Mouse (Mus musculus) ES-E14 (cell line): ENCODE data around the gene Fbxo28.

Source experiments
- CHD2 ChIP-seq: IDR thresholded peaks from 2 replicates; pipeline ENCODE4 v1.6.1; 2014; ENCODE audit warnings: mild to moderate bottlenecking, low read depth, low read length, inconsistent platforms
- ZC3H11A ChIP-seq: IDR thresholded peaks from 2 replicates; pipeline ENCODE4 v1.6.1; 2012; ENCODE audit warnings: low read depth, mild to moderate bottlenecking, inconsistent platforms, low read length, borderline replicate concordance
- ZNF384 ChIP-seq: IDR thresholded peaks from 2 replicates; pipeline ENCODE4 v1.6.1; 2012; ENCODE audit warnings: low read depth, low read length, inconsistent platforms

DNA sequence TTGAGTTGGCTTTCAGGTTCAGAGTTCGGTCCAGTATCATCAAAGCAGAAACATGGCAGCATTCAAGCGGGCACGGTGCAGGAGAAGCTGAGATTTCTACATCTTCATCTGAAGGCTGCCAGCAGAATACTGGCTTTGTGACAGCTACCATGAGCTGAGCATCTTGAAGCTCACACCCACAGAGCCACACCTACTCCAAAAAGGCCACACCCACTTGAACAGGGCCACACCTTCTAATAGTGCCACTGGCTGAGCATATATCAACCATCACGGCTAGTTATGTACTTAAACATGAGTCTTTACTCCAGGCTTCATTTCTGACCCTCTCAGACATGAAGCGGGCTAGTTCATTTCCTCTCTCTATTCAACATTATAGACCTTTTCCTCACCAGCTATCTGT lies 21.3 kb upstream of the Fbxo28 start:
- no peak for TF ChIP-seq ZNF384
- TF ChIP-seq ZC3H11A: no peak
- TF ChIP-seq CHD2: no peak
